Mouse (Mus musculus): Measurements from ENCODE around the gene Mrpl11.

DNA sequence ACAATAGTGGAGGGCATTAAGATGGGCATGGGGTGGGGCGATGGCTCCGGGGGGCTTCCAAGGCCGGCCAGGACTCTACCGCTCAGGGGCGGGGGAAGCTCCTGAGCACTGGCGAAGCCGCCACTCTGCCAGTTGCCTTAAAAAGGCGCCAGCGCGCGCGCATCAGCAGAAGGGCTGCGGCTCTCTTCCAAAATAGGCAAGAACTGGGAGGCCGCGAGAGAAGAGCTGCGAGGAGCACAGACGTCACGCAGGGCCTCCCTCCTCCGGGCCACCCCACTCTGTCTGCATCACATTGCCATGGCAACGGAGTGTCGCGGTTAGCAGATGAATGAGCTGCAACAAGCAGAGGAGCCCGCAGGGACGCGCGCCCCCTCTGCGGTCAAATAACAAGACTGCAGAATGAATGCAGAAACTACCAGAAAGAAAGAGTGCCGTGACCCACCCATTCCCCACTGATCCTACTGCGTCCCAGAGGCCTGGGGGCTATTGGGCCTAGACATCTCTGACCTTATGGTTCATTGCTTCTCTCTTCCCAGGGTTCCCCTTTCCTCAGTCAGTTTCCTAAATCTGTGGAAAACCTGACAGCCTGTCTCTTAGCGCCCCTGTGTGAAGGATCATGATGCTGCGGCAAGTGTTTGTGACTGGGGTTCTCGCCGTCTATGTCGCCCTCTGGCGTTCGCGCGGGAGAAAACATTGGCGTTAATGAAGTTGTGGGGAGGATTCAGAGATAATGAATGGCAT is 39.9 kb downstream of the Mrpl11 start:
- TF ChIP-seq ELF1 (IDR thresholded peaks at IDR 0.05; ENCODE audit: low read depth, low read length) (no peak), USF1 (IDR thresholded peaks at IDR 0.05; ENCODE audit: low read depth, low read length) (no peak), JUN (IDR thresholded peaks at IDR 0.05; ENCODE audit: insufficient read depth, low read depth, low read length) (no peak), CTCF (conservative IDR thresholded peaks at IDR 0.05 in 1 of 2, IDR thresholded peaks at IDR 0.05 in 1 of 2; ENCODE audit: low read depth in 2 of 2, low read length in 2 of 2) (peak; percentile 70 to 99), ZMIZ1 (IDR thresholded peaks at IDR 0.05; ENCODE audit: low read depth, low read length) (no peak), BHLHE40 (IDR thresholded peaks at IDR 0.05; ENCODE audit: low read depth, low read length) (no peak), POLR2AphosphoS2 (IDR thresholded peaks at IDR 0.05; ENCODE audit: low read depth, low read length) (no peak), POLR2A (IDR thresholded peaks at IDR 0.05; ENCODE audit: low read depth, low read length) (no peak), SMC3 (IDR thresholded peaks at IDR 0.05; ENCODE audit: low read depth, low read length) (peak; percentile 95), GABPA (IDR thresholded peaks at IDR 0.05; ENCODE audit: insufficient replicate concordance, low read depth, low read length) (no peak), KAT2A (IDR thresholded peaks at IDR 0.05; ENCODE audit: insufficient replicate concordance, low read length) (no peak), JUND (conservative IDR thresholded peaks at IDR 0.05; ENCODE audit: low read depth, low read length) (no peak)
